Mouse (Mus musculus): Measurements from ENCODE around the gene Neurod2. TPM values are rescaled to one million over a fixed set of nuclear protein-coding genes. Genes with fewer than 3 reads are reported as not detected.

Gene Neurod2
- total RNA-seq, 1 experiment: not detected

GRCm38 (mm10) chr11:98373244-98373643, 43.8 kb upstream of the Neurod2 start:
- no peak for DNase-seq (ENCODE audit: low read depth, low spot score)
- H3K27ac ChIP-seq (ENCODE audit: insufficient read depth, low read depth, low read length, poor library complexity, severe bottlenecking): no peak overlapping the region
- no peak overlapping the region for H3K9ac ChIP-seq (ENCODE audit: insufficient read depth, low read depth, low read length, poor library complexity, severe bottlenecking)
- H3K36me3 ChIP-seq (ENCODE audit: control insufficient read depth, insufficient read depth, low read length, poor library complexity, severe bottlenecking): peaks cover 13% of the 10 kb centered on the region; the same call in 1 of the 2 replicates
- in situ Hi-C loops (cut with MboI; ENCODE audit: low sequenced_read_pairs in 2 of 2, unreplicated experiment in 2 of 2): no loop called here
- no peak for TF ChIP-seq CHD2 (IDR thresholded peaks at IDR 0.05; ENCODE audit: low read depth, low read length)
- TF ChIP-seq ZC3H11A (IDR thresholded peaks at IDR 0.05; ENCODE audit: borderline replicate concordance, low read depth, low read length): no peak
- TF ChIP-seq ZNF384 (IDR thresholded peaks at IDR 0.05; ENCODE audit: low read depth, low read length): no peak
- no peak for TF ChIP-seq MAFK (IDR thresholded peaks at IDR 0.05; ENCODE audit: insufficient read depth, low read depth, low read length)
- TF ChIP-seq HCFC1 (IDR thresholded peaks at IDR 0.05; ENCODE audit: borderline replicate concordance, insufficient read depth, low read length): no peak
- no peak overlapping the region for H3K4me3 ChIP-seq (ENCODE audit: insufficient read depth in 1 of 2, low read depth in 1 of 2, low read length in 2 of 2, poor library complexity in 1 of 2, severe bottlenecking in 1 of 2)
- peaks cover 0 to 18% of the 10 kb centered on the region in 2 experiments; a peak in 2 of 4 replicates for H3K4me1 ChIP-seq (ENCODE audit: control insufficient read depth in 2 of 2, insufficient read depth in 2 of 2, low read length in 2 of 2, poor library complexity in 1 of 2)
- H3K9me3 ChIP-seq (ENCODE audit: control insufficient read depth, insufficient read depth, low read depth, low read length): no peaks in the 10 kb centered on the region

DNA sequence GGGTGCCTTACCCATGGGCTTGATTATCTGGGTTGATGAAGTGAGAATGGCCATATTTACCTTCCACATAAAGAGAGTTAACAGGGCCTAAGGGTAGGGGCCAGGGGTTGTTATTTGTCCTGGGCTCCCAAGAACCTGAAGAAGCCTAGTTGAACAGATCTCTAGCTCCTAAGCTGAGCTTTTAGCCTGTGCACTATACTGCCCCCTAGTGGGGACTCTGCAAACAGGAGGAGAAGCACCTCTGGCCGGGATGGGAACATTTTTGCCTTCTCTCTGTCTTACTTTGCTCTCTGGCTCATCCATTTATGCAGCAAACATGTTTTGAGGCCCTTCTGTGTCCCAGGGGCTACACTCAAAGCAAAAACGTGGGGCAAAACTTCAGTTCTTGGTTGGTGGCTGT, 43.0 kb upstream of the Neurod2 start:
- DNase-seq (ENCODE audit: low read depth, low spot score): peak; percentile 78
- in situ Hi-C loops (cut with MboI; ENCODE audit: low sequenced_read_pairs in 2 of 2, unreplicated experiment in 2 of 2): no loop called here
- Histone ChIP-seq H3K4me1 (ENCODE audit: control insufficient read depth in 2 of 2, insufficient read depth in 2 of 2, low read length in 2 of 2, poor library complexity in 1 of 2) (peaks cover 0 to 18% of the 10 kb centered on the region in 2 experiments; a peak in 2 of 4 replicates), H3K27ac (ENCODE audit: insufficient read depth, low read depth, low read length, poor library complexity, severe bottlenecking) (no peak overlapping the region), H3K9me3 (ENCODE audit: control insufficient read depth, insufficient read depth, low read depth, low read length) (no peaks in the 10 kb centered on the region), H3K36me3 (ENCODE audit: control insufficient read depth, insufficient read depth, low read length, poor library complexity, severe bottlenecking) (peaks cover 8% of the 10 kb centered on the region; the same call in 1 of the 2 replicates), H3K9ac (ENCODE audit: insufficient read depth, low read depth, low read length, poor library complexity, severe bottlenecking) (no peak overlapping the region), H3K4me3 (ENCODE audit: insufficient read depth in 1 of 2, low read depth in 1 of 2, low read length in 2 of 2, poor library complexity in 1 of 2, severe bottlenecking in 1 of 2) (peak overlapping the region in 1 of 2 experiments; percentile 14; a peak in 1 of 4 replicates)
- TF ChIP-seq CHD2 (IDR thresholded peaks at IDR 0.05; ENCODE audit: low read depth, low read length) (no peak), MAFK (IDR thresholded peaks at IDR 0.05; ENCODE audit: insufficient read depth, low read depth, low read length) (no peak), HCFC1 (IDR thresholded peaks at IDR 0.05; ENCODE audit: borderline replicate concordance, insufficient read depth, low read length) (no peak)

DNA sequence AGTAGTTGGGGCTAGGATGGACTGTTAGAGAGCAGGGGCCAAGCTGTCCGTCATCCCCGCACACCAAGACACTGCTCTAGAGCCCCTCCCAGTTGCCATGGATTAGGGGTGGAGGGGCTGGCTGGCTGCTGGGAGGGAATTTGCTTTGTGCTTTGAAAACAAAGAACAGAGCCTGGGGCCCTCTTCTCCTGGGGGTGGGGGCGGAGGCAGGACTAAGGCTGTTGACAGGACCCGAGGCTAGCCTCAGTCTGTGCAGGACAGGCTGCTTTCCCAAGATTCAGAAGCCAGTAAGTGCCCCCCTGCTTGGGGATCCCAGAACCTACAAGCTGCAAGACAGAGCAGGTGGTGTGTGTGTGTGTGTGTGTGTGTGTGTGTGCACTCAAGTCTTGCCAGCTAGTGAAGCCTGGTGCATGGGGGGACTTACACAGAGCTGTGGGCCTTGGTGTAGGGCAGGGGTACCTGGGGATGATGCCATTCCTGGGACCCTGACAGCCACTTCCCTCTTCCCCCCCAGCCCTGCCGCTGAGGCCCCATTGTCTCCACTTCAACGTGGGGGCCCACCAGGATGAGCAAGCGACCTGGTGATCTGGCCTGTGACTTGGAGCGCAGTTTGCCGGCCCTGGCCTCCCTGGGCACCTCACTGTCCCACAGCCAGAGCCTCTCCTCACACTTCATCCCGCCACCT, 42.2 kb upstream of the Neurod2 start:
- peaks cover 0 to 18% of the 10 kb centered on the region in 2 experiments; a peak in 2 of 4 replicates for H3K4me1 ChIP-seq (ENCODE audit: control insufficient read depth in 2 of 2, insufficient read depth in 2 of 2, low read length in 2 of 2, poor library complexity in 1 of 2)
- DNase-seq (ENCODE audit: low read depth, low spot score): peak; percentile 66
- H3K27ac ChIP-seq (ENCODE audit: insufficient read depth, low read depth, low read length, poor library complexity, severe bottlenecking): no peak overlapping the region
- H3K36me3 ChIP-seq (ENCODE audit: control insufficient read depth, insufficient read depth, low read length, poor library complexity, severe bottlenecking): peaks cover 6% of the 10 kb centered on the region; the same call in 1 of the 2 replicates
- in situ Hi-C loops (cut with MboI; ENCODE audit: low sequenced_read_pairs in 2 of 2, unreplicated experiment in 2 of 2): no loop called here
- TF ChIP-seq HCFC1 (IDR thresholded peaks at IDR 0.05; ENCODE audit: borderline replicate concordance, insufficient read depth, low read length) (no peak), ZC3H11A (IDR thresholded peaks at IDR 0.05; ENCODE audit: borderline replicate concordance, low read depth, low read length) (no peak), ZNF384 (IDR thresholded peaks at IDR 0.05; ENCODE audit: low read depth, low read length) (no peak), MAFK (IDR thresholded peaks at IDR 0.05; ENCODE audit: insufficient read depth, low read depth, low read length) (no peak), CHD2 (IDR thresholded peaks at IDR 0.05; ENCODE audit: low read depth, low read length) (no peak)
- no peak overlapping the region for H3K9ac ChIP-seq (ENCODE audit: insufficient read depth, low read depth, low read length, poor library complexity, severe bottlenecking)
- H3K4me3 ChIP-seq (ENCODE audit: insufficient read depth in 1 of 2, low read depth in 1 of 2, low read length in 2 of 2, poor library complexity in 1 of 2, severe bottlenecking in 1 of 2): peak overlapping the region in 1 of 2 experiments; percentile 14; a peak in 1 of 4 replicates
- no peaks in the 10 kb centered on the region for H3K9me3 ChIP-seq (ENCODE audit: control insufficient read depth, insufficient read depth, low read depth, low read length)

DNA sequence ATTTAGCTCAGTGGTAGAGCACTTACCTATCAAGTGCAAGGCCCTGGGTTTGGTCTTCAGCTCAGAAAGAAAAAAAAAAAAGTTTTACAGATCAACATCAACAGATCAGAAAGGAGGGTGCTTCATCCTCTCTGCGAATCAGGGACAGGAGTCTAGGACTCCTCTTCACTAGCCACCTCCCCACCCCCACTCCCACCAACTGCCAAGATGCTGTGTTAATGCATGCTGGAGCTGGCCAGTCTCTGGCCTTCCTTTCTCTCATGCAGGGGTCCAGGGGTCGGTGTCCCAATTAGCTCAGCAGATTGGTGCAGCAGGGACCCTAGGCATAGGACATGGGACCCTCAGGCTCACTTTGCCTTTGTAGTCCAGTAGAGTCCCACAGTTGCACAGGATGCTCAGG, 41.1 kb upstream of the Neurod2 start:
- TF ChIP-seq CHD2 (IDR thresholded peaks at IDR 0.05; ENCODE audit: low read depth, low read length) (no peak), MAFK (IDR thresholded peaks at IDR 0.05; ENCODE audit: insufficient read depth, low read depth, low read length) (no peak), ZC3H11A (IDR thresholded peaks at IDR 0.05; ENCODE audit: borderline replicate concordance, low read depth, low read length) (no peak), HCFC1 (IDR thresholded peaks at IDR 0.05; ENCODE audit: borderline replicate concordance, insufficient read depth, low read length) (no peak), ZNF384 (IDR thresholded peaks at IDR 0.05; ENCODE audit: low read depth, low read length) (no peak)
- in situ Hi-C loops (cut with MboI; ENCODE audit: low sequenced_read_pairs in 2 of 2, unreplicated experiment in 2 of 2): no loop called here
- Histone ChIP-seq H3K36me3 (ENCODE audit: control insufficient read depth, insufficient read depth, low read length, poor library complexity, severe bottlenecking) (peaks cover 6% of the 10 kb centered on the region; the same call in 1 of the 2 replicates), H3K9ac (ENCODE audit: insufficient read depth, low read depth, low read length, poor library complexity, severe bottlenecking) (no peak overlapping the region), H3K9me3 (ENCODE audit: control insufficient read depth, insufficient read depth, low read depth, low read length) (no peaks in the 10 kb centered on the region), H3K27ac (ENCODE audit: insufficient read depth, low read depth, low read length, poor library complexity, severe bottlenecking) (no peak overlapping the region), H3K4me1 (ENCODE audit: control insufficient read depth in 2 of 2, insufficient read depth in 2 of 2, low read length in 2 of 2, poor library complexity in 1 of 2) (peaks cover 0 to 18% of the 10 kb centered on the region in 2 experiments; a peak in 2 of 4 replicates), H3K4me3 (ENCODE audit: insufficient read depth in 1 of 2, low read depth in 1 of 2, low read length in 2 of 2, poor library complexity in 1 of 2, severe bottlenecking in 1 of 2) (no peak overlapping the region)
- no peak for DNase-seq (ENCODE audit: low read depth, low spot score)
